Mouse (Mus musculus): Measurements from ENCODE around the gene Arl10. TPM values are rescaled to one million over a fixed set of nuclear protein-coding genes. Genes with fewer than 3 reads are reported as not detected.

Gene Arl10
- polyA plus RNA-seq, 1 experiment from 2014 or later, result 100 TPM

DNA sequence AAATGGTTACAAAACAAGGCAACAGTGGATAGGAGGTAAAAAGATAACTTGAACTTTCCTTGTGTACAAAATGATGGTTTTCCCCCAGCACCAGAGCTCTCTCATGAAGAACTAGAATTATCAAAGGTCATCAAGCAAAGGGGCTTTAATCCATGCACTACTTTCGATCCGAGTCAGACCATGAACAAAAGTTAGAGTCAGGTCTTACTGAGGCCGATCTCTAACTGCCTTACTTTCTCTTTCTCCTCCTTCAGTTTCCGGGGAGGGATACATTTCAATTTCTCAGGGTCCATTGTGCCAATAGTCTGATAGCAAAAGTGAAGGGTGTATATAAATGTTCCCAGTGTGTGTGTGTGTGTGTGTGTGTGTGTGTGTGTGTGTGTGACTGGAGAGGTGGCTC is 2.2 kb upstream of the Arl10 start:
- Histone ChIP-seq H3K4me1 (ENCODE audit: control insufficient read depth, insufficient read depth, low read depth, low read length) (peaks cover 22% of the 10 kb centered on the region), H3K9me3 (ENCODE audit: control insufficient read depth, low read length) (no peaks in the 10 kb centered on the region), H3K27ac (ENCODE audit: low read depth, low read length) (no peak overlapping the region), H3K27me3 (replicated peaks; ENCODE audit: control insufficient read depth, insufficient read depth, low read length) (peaks cover 3% of the 10 kb centered on the region; the same call in 1 of the 2 replicates), H3K9ac (ENCODE audit: low read depth, low read length) (no peak overlapping the region), H3K4me3 (ENCODE audit: low read length) (no peak overlapping the region), H3K36me3 (ENCODE audit: control insufficient read depth, insufficient read depth, low read length) (peaks cover 3% of the 10 kb centered on the region; the same call in 1 of the 2 replicates), H3K4me2 (ENCODE audit: low read length) (no peak overlapping the region)
- WGBS, result 90% methylated on average over 4 of the region's 4 CpGs
- no peak for ATAC-seq

- under 1% methylated on average over 19 of the region's 19 CpGs for WGBS
- ATAC-seq, result no peak
- H3K4me2 ChIP-seq (ENCODE audit: low read length), result peak overlapping the region; percentile 94
These were observed 674 bp downstream of the Arl10 start for GRCm38 (mm10) chr13:54575489-54575888.

GRCm38 (mm10) chr13:54577652-54578507 is 3.1 kb downstream of the Arl10 start:
- no peak overlapping the region; the same call in 1 of the 2 replicates for H3K9ac ChIP-seq (ENCODE audit: low read depth, low read length)
- no peak overlapping the region for H3K4me3 ChIP-seq (ENCODE audit: low read length)
- no peaks in the 10 kb centered on the region for H3K9me3 ChIP-seq (ENCODE audit: control insufficient read depth, low read length)
- no peaks in the 10 kb centered on the region for H3K27me3 ChIP-seq (replicated peaks; ENCODE audit: control insufficient read depth, insufficient read depth, low read length)
- WGBS, result 82% methylated on average over 21 of the region's 21 CpGs
- H3K4me1 ChIP-seq (ENCODE audit: control insufficient read depth, insufficient read depth, low read depth, low read length), result peaks cover 22% of the 10 kb centered on the region
- H3K4me2 ChIP-seq (ENCODE audit: low read length), result no peak overlapping the region; the same call in 1 of the 2 replicates
- no peak for ATAC-seq
- H3K36me3 ChIP-seq (ENCODE audit: control insufficient read depth, insufficient read depth, low read length), result peaks cover 21% of the 10 kb centered on the region
- H3K27ac ChIP-seq (ENCODE audit: low read depth, low read length), result no peak overlapping the region

More at GRCm38 (mm10) chr13:54575489-54575888, 674 bp downstream of the Arl10 start:
- Histone ChIP-seq H3K9me3 (ENCODE audit: control insufficient read depth, low read length) (no peaks in the 10 kb centered on the region), H3K4me3 (ENCODE audit: low read length) (peak overlapping the region; percentile 99), H3K27ac (ENCODE audit: low read depth, low read length) (peak overlapping the region; percentile 85), H3K27me3 (replicated peaks; ENCODE audit: control insufficient read depth, insufficient read depth, low read length) (peaks cover 3% of the 10 kb centered on the region; the same call in 1 of the 2 replicates), H3K4me1 (ENCODE audit: control insufficient read depth, insufficient read depth, low read depth, low read length) (peaks cover 22% of the 10 kb centered on the region), H3K9ac (ENCODE audit: low read depth, low read length) (peak overlapping the region; percentile 99), H3K36me3 (ENCODE audit: control insufficient read depth, insufficient read depth, low read length) (peaks cover 12% of the 10 kb centered on the region)

GRCm38 (mm10) chr13:54581385-54581784 is 6.6 kb downstream of the Arl10 start:
- WGBS, result 83% methylated on average over 2 of the region's 2 CpGs
- Histone ChIP-seq H3K9ac (ENCODE audit: low read depth, low read length) (no peak overlapping the region), H3K4me1 (ENCODE audit: control insufficient read depth, insufficient read depth, low read depth, low read length) (peaks cover 9% of the 10 kb centered on the region; the same call in 1 of the 2 replicates), H3K9me3 (ENCODE audit: control insufficient read depth, low read length) (no peaks in the 10 kb centered on the region), H3K27ac (ENCODE audit: low read depth, low read length) (no peak overlapping the region), H3K36me3 (ENCODE audit: control insufficient read depth, insufficient read depth, low read length) (peaks cover 30% of the 10 kb centered on the region), H3K4me3 (ENCODE audit: low read length) (no peak overlapping the region), H3K4me2 (ENCODE audit: low read length) (no peak overlapping the region), H3K27me3 (replicated peaks; ENCODE audit: control insufficient read depth, insufficient read depth, low read length) (no peaks in the 10 kb centered on the region)
- no peak for ATAC-seq

DNA sequence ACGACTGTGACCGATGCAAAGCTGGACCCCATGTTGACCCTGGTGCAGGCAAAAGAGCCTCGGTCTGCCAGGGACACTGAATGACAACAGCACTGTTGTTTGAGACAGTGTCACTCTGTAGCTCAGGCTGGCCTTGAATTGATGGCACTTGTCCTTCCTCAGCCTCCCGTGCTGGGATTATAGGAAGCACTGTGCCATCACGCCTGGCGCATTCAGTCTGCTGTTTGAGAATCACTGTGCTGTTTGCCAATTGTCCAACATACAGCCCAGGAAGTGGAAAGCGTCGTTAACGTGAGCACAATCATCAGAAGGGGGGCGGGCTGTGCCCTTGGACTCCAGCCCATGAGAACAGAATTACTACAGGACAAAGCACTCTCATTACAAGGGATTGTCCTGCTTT is 7.3 kb downstream of the Arl10 start:
- Histone ChIP-seq H3K4me3 (ENCODE audit: low read length) (no peak overlapping the region), H3K9me3 (ENCODE audit: control insufficient read depth, low read length) (no peaks in the 10 kb centered on the region), H3K4me1 (ENCODE audit: control insufficient read depth, insufficient read depth, low read depth, low read length) (peaks cover 1% of the 10 kb centered on the region; the same call in 1 of the 2 replicates), H3K36me3 (ENCODE audit: control insufficient read depth, insufficient read depth, low read length) (peaks cover 27% of the 10 kb centered on the region), H3K27ac (ENCODE audit: low read depth, low read length) (no peak overlapping the region; the same call in 1 of the 2 replicates), H3K27me3 (replicated peaks; ENCODE audit: control insufficient read depth, insufficient read depth, low read length) (no peaks in the 10 kb centered on the region), H3K9ac (ENCODE audit: low read depth, low read length) (no peak overlapping the region), H3K4me2 (ENCODE audit: low read length) (no peak overlapping the region)
- WGBS, result 66% methylated on average over 10 of the region's 10 CpGs
- no peak for ATAC-seq

DNA sequence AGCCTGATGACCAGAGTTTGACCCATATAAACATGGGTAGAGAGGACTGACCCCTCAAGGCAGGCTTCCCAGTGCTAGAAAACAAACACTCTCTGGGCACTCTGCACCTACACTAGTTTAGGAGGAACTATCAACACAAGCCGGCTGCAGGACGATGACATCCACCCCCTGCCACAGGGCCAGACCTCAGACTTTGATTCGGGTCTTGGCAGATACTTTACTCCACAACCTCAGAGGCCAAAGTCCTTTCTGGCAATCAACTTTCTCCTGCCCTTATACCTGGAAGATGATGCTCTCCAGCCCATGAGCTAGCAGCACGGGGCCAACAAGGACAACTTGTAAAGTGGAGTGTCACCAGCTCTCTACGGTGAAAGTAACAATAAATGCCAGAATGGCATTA is 8.0 kb downstream of the Arl10 start:
- peaks cover 27% of the 10 kb centered on the region for H3K36me3 ChIP-seq (ENCODE audit: control insufficient read depth, insufficient read depth, low read length)
- no peak overlapping the region for H3K4me2 ChIP-seq (ENCODE audit: low read length)
- H3K27ac ChIP-seq (ENCODE audit: low read depth, low read length), result no peak overlapping the region
- no peak overlapping the region for H3K4me3 ChIP-seq (ENCODE audit: low read length)
- no peak overlapping the region for H3K9ac ChIP-seq (ENCODE audit: low read depth, low read length)
- H3K27me3 ChIP-seq (replicated peaks; ENCODE audit: control insufficient read depth, insufficient read depth, low read length), result no peaks in the 10 kb centered on the region
- ATAC-seq, result no peak
- H3K4me1 ChIP-seq (ENCODE audit: control insufficient read depth, insufficient read depth, low read depth, low read length), result no peaks in the 10 kb centered on the region
- H3K9me3 ChIP-seq (ENCODE audit: control insufficient read depth, low read length), result no peaks in the 10 kb centered on the region
- 90% methylated on average over 5 of the region's 5 CpGs for whole genome bisulfite sequencing

- no peak overlapping the region for H3K27ac ChIP-seq (ENCODE audit: low read depth, low read length)
- peaks cover 9% of the 10 kb centered on the region for H3K4me1 ChIP-seq (ENCODE audit: control insufficient read depth, insufficient read depth, low read depth, low read length)
- H3K27me3 ChIP-seq (replicated peaks; ENCODE audit: control insufficient read depth, insufficient read depth, low read length), result no peaks in the 10 kb centered on the region
- WGBS, result 93% methylated on average over 11 of the region's 11 CpGs
- H3K9ac ChIP-seq (ENCODE audit: low read depth, low read length), result no peak overlapping the region
- no peaks in the 10 kb centered on the region for H3K9me3 ChIP-seq (ENCODE audit: control insufficient read depth, low read length)
- H3K36me3 ChIP-seq (ENCODE audit: control insufficient read depth, insufficient read depth, low read length), result peaks cover 15% of the 10 kb centered on the region
- ATAC-seq, result no peak
- H3K4me2 ChIP-seq (ENCODE audit: low read length), result no peak overlapping the region
- no peak overlapping the region for H3K4me3 ChIP-seq (ENCODE audit: low read length)
These were observed 11.0 kb downstream of the Arl10 start for GRCm38 (mm10) chr13:54585831-54586230.

GRCm38 (mm10) chr13:54589414-54589995 is 14.7 kb downstream of the Arl10 start:
- Histone ChIP-seq H3K4me3 (ENCODE audit: low read length) (peak overlapping the region; percentile 92), H3K36me3 (ENCODE audit: control insufficient read depth, insufficient read depth, low read length) (peaks cover 3% of the 10 kb centered on the region), H3K9ac (ENCODE audit: low read depth, low read length) (peak overlapping the region; percentile 72), H3K4me1 (ENCODE audit: control insufficient read depth, insufficient read depth, low read depth, low read length) (peaks cover 21% of the 10 kb centered on the region), H3K9me3 (ENCODE audit: control insufficient read depth, low read length) (no peaks in the 10 kb centered on the region), H3K27ac (ENCODE audit: low read depth, low read length) (peak overlapping the region; percentile 60), H3K4me2 (ENCODE audit: low read length) (peak overlapping the region; percentile 62), H3K27me3 (replicated peaks; ENCODE audit: control insufficient read depth, insufficient read depth, low read length) (no peaks in the 10 kb centered on the region)
- ATAC-seq, result peak; percentile 7; the same call in 1 of the 2 replicates
- 2% methylated on average over 24 of the region's 24 CpGs for WGBS

Measured in hindbrain, embryonic 16.5 days (tissue).